In the genomic region with DNA sequence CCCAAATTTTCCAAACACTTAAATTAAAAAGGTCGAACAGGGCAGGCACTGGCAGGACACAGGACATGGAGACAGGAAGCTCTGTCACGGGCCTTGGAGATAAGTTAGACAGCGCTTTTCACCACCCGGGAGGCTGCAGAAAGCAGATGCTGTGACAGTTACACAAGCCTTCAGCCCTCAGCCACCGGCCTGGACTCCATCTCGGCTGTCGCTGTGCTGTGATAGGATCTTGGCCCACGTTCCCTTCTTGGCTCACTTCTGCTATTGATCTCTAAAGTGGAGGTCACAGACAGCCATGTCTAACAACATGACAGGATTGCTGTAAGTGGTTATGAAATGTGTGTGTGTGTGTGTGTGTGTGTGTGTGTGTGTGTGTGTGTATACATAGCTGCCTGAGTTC, we compare ENCODE assay signal across 10 mouse cellular contexts.
DNase-seq lines count a peak whose midpoint lies in the region.
"Had no signal": no experiment of that assay in that cellular context is flagged by ENCODE, and none has a peak within 500 bp of the region (broad histone marks: within the 10 kb centered on the region; RNA-seq: fewer than 3 reads in every experiment).

No protein-coding gene starts in this region.

- DNase-seq in embryo, embryonic 10 days (ENCODE audit: low spot score) = peak; percentile 60
- DNase-seq in embryo, embryonic 10.5 days (ENCODE audit: low spot score) = no peak
- peak; percentile 60 to 78 for DNase-seq in heart, adult 18-20 months
- peak; percentile 27 for DNase-seq in kidney, adult 9 months
- peak; percentile 67 for DNase-seq in lung, postnatal 36 days
- no peak for DNase-seq in cerebellum, postnatal 25 days
- no peak for DNase-seq in right cerebral cortex, postnatal 36 days (ENCODE audit: low spot score in 2 of 2)
- DNase-seq in embryo, embryonic 11 days = no peak
- DNase-seq: cerebellum, adult 8-10 months; thymus, adult 2 months had no signal

Comparison
In these comparisons a context has a peak if more than half of its experiments do, and no peak if none do; other contexts are left out.
1. DNase-seq: peak in embryo, embryonic 10 days (single experiment), heart, adult 18-20 months (2 of 2), kidney, adult 9 months (single experiment) and lung, postnatal 36 days (single experiment); none in embryo, embryonic 10.5 days (single experiment), cerebellum, postnatal 25 days (0 of 2), right cerebral cortex, postnatal 36 days (0 of 2) and embryo, embryonic 11 days (single experiment).